Mouse (Mus musculus) stomach, embryonic 15.5 days (tissue): ENCODE measurements around the gene Ipo4. TPM values are rescaled to one million over a fixed set of nuclear protein-coding genes. Genes with fewer than 3 reads are reported as not detected.
A peak's percentile ranks its signal among the peaks of the same experiment; 100 is the strongest.

Source experiments
- ATAC-seq: fragments of 200-750 bp; cut with Nextera tagmentation; 2 replicates; pipeline ENCODE4 v1.8.0; 2017; ENCODE audit warnings: low read depth, moderate number of reproducible peaks, moderate TSS enrichment; ENCODE audit not compliant: insufficient read depth, low FRiP score
- H3K27ac ChIP-seq: fragments of 300-500 bp; sonication (generic); 2 replicates; pipeline ENCODE4 v1.5.1; 2015; ENCODE audit warnings: mild to moderate bottlenecking, inconsistent platforms
- H3K27me3 ChIP-seq: fragments of 300-500 bp; sonication (generic); replicated peaks from 2 replicates; pipeline ENCODE4 v1.6.1; 2015; ENCODE audit warnings: inconsistent platforms
- H3K36me3 ChIP-seq: fragments of 300-500 bp; sonication (generic); 2 replicates; pipeline ENCODE4 v1.6.1; 2015; ENCODE audit warnings: inconsistent platforms
- H3K4me1 ChIP-seq: fragments of 300-500 bp; sonication (generic); 2 replicates; pipeline ENCODE4 v1.6.1; 2015; ENCODE audit warnings: inconsistent platforms
- H3K4me2 ChIP-seq: fragments of 300-500 bp; sonication (generic); 2 replicates; pipeline ENCODE4 v1.6.1; 2015; ENCODE audit warnings: mild to moderate bottlenecking, inconsistent platforms
- H3K4me3 ChIP-seq: fragments of 300-500 bp; sonication (generic); replicated peaks from 2 replicates; pipeline ENCODE4 v1.5.1; 2015; ENCODE audit warnings: inconsistent platforms
- H3K9ac ChIP-seq: fragments of 300-500 bp; sonication (generic); 2 replicates; pipeline ENCODE4 v1.6.1; 2015; ENCODE audit warnings: inconsistent platforms
- H3K9me3 ChIP-seq: fragments of 300-500 bp; sonication (generic); 2 replicates; pipeline ENCODE4 v1.6.1; 2016; ENCODE audit warnings: inconsistent platforms
- WGBS: fragments of 180-500 bp; shearing (Covaris S2); methylation state at CpG from one replicate; pipeline ENCODE4 v1.1.7; 2015; 5-methylcytosine and 5-hydroxymethylcytosine counted together
- polyA plus RNA-seq: library from polyadenylated mRNA; unstranded; fragments of >200 nt; fragmentation: Nextera tagmentation; extraction: Ambion mirVana; gene quantifications from 2 replicates; pipeline ENCODE4 v1.2.1, GENCODE M21; 2015

Ipo4 gene
- polyA plus RNA-seq, 1 experiment from 2014 or later, result 82.4 TPM

DNA sequence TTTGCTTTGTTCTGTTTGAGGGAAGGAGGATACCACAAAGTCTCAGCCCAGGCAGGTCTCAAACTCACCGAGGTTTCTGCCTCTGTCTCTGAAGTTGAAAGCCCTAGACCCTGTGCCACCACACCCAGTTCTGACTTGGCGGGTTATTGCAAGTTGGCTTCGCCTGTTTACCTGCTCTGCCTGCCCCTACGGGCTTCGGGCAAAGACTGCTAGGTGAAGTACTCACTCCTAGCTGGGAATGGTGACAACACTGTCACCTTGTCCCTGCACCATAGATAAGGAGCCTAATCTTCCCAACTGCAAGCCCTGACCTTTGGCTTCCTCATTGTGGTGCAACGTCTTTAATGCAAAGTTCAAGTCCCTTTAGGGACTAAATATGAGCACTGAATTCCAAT is 50.2 kb downstream of the Ipo4 start:
- WGBS, result 39% methylated on average over 6 of the region's 6 CpGs
- Histone ChIP-seq H3K4me1 (peaks cover 18% of the 10 kb centered on the region), H3K9me3 (no peaks in the 10 kb centered on the region), H3K27me3 (no peaks in the 10 kb centered on the region), H3K9ac (peak overlapping the region; percentile 19; the same call in 1 of the 2 replicates), H3K36me3 (peaks cover 10% of the 10 kb centered on the region; the same call in 1 of the 2 replicates), H3K4me3 (peak overlapping the region; percentile 57), H3K27ac (peak overlapping the region; percentile 54), H3K4me2 (peak overlapping the region; percentile 87)
- ATAC-seq, result peak; percentile 51; the same call in 1 of the 2 replicates

- H3K4me3 ChIP-seq, result peak within 1 kb of the TSS; percentile 57
- H3K4me2 ChIP-seq, result peak within 1 kb of the TSS; percentile 87
- peak; percentile 91 for ATAC-seq
- peak within 1 kb of the TSS; percentile 54 for H3K27ac ChIP-seq
- WGBS, result 4% methylated on average over 43 of the region's 43 CpGs
- H3K9ac ChIP-seq, result peak within 1 kb of the TSS; percentile 19; the same call in 1 of the 2 replicates
- peaks cover 12% of the 10 kb centered on the region for H3K4me1 ChIP-seq
- H3K9me3 ChIP-seq, result no peaks in the 10 kb centered on the region
- peaks cover 13% of the 10 kb centered on the region; the same call in 1 of the 2 replicates for H3K36me3 ChIP-seq
- no peaks in the 10 kb centered on the region for H3K27me3 ChIP-seq
These were observed 50.8 kb downstream of the Ipo4 start, which contains the start of gene Emc9 for GRCm38 (mm10) chr14:55584702-55585565. Emc9 (minus strand) TSS chr14:55585302.

GRCm38 (mm10) chr14:55584303-55584701 is 51.5 kb downstream of the Ipo4 start:
- Histone ChIP-seq H3K4me1 (peaks cover 12% of the 10 kb centered on the region), H3K9me3 (no peaks in the 10 kb centered on the region), H3K4me2 (peak overlapping the region; percentile 87), H3K27ac (no peak overlapping the region), H3K27me3 (no peaks in the 10 kb centered on the region), H3K36me3 (peaks cover 13% of the 10 kb centered on the region; the same call in 1 of the 2 replicates), H3K9ac (no peak overlapping the region), H3K4me3 (peak overlapping the region; percentile 57)
- ATAC-seq, result no peak
- WGBS, result 32% methylated on average over 5 of the region's 5 CpGs

DNA sequence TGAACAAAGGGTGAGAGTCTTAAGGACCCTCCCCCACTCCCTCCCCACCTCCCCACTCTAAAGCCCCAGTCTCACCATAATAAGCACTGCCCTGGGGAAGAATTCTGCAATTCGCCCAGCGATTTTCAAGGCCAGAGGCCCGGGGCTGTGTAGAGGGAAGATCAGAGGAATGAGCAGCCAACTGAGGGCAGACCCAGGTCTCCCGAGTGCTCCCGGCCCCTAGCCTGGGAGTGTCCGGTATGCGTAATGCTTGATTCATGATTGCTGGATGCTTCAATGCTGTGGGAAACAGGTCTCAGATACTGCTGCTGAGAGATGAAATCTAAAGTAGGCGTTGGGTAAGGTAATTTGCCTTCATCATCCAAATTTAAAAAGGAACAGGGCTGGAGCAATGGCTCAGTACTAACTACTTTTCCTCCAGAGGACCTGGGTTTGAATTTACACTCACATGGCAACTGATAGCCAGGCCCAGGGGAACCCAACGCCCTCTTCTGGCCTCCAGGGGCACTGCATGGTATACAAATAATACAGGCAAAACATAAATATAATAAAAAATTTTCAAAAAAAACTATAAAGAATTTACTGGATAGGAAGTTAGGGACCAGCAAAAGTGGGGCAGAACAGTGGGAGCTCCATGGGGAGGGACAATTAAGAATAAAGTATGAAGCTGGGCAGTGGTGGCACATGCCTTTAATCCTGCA is 53.6 kb downstream of the Ipo4 start:
- peaks cover 13% of the 10 kb centered on the region; the same call in 1 of the 2 replicates for H3K36me3 ChIP-seq
- no peak overlapping the region for H3K9ac ChIP-seq
- H3K27ac ChIP-seq, result no peak overlapping the region
- peaks cover 23% of the 10 kb centered on the region for H3K4me1 ChIP-seq
- H3K4me2 ChIP-seq, result no peak overlapping the region
- 76% methylated on average over 9 of the region's 9 CpGs for WGBS
- H3K27me3 ChIP-seq, result no peaks in the 10 kb centered on the region
- H3K9me3 ChIP-seq, result no peaks in the 10 kb centered on the region
- H3K4me3 ChIP-seq, result no peak overlapping the region
- ATAC-seq, result no peak

GRCm38 (mm10) chr14:55580731-55581130 is 55.0 kb downstream of the Ipo4 start:
- Histone ChIP-seq H3K4me2 (no peak overlapping the region), H3K4me1 (peaks cover 23% of the 10 kb centered on the region), H3K27me3 (no peaks in the 10 kb centered on the region), H3K36me3 (peaks cover 13% of the 10 kb centered on the region; the same call in 1 of the 2 replicates), H3K4me3 (no peak overlapping the region), H3K27ac (no peak overlapping the region), H3K9me3 (no peaks in the 10 kb centered on the region), H3K9ac (no peak overlapping the region)
- WGBS, result 95% methylated on average over 16 of the region's 16 CpGs
- ATAC-seq, result no peak

DNA sequence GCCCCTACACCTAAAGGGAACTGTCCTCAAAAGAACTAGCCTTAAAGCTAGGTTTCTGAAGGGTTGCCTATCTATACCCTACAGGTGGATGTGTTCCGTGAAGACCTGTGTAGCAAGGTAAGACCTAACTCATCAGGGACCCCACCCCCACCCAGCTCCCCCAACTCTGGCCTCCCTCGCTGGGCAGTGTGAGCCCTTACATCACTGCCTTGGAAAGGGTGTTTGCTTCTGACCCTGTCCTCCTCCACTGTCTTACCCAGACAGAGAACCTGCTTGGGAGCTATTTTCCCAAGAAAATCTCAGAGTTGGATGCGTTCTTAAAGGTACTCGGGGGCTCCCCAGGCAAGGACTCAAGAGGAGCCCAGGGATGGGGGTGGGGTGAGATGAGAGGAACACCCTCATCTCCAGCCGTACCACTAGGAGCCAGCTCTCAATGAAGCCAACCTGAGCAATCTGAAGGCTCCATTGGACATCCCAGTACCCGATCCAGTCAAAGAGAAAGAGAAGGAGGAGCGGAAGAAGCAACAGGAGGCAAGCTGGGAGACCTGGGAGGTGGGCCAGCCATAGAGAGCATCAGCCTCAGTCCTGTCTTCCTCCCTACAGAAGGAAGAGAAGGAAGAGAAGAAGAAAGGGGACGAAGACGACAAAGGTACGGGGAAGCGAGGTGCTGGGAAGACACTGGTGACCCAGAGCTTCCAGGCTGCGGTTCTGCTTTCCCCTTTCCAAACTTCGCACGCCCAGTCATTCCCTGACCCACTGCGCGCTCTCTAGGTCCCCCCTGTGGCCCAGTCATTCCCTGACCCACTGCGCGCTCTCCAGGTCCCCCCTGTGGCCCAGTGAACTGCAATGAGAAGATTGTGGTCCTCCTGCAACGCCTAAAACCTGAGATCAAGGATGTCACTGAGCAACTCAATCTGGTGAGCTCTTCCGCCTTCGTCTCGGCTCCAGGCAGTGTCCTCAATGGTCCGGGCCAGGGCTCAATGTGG is 56.0 kb downstream of the Ipo4 start:
- no peak for ATAC-seq
- H3K27me3 ChIP-seq, result no peaks in the 10 kb centered on the region
- no peak overlapping the region for H3K27ac ChIP-seq
- no peak overlapping the region for H3K9ac ChIP-seq
- peaks cover 17% of the 10 kb centered on the region for H3K4me1 ChIP-seq
- H3K4me3 ChIP-seq, result no peak overlapping the region
- H3K36me3 ChIP-seq, result peaks cover 13% of the 10 kb centered on the region; the same call in 1 of the 2 replicates
- no peaks in the 10 kb centered on the region for H3K9me3 ChIP-seq
- no peak overlapping the region for H3K4me2 ChIP-seq
- WGBS, result 89% methylated on average over 23 of the region's 23 CpGs

GRCm38 (mm10) chr14:55578668-55579269 is 57.0 kb downstream of the Ipo4 start:
- ATAC-seq, result peak; percentile 29; the same call in 1 of the 2 replicates
- 26% methylated on average over 6 of the region's 6 CpGs for WGBS
- Histone ChIP-seq H3K9me3 (no peaks in the 10 kb centered on the region), H3K36me3 (peaks cover 13% of the 10 kb centered on the region; the same call in 1 of the 2 replicates), H3K27ac (peak overlapping the region; percentile 89), H3K27me3 (no peaks in the 10 kb centered on the region), H3K4me1 (peaks cover 14% of the 10 kb centered on the region), H3K4me2 (peak overlapping the region; percentile 76), H3K9ac (peak overlapping the region; percentile 92), H3K4me3 (peak overlapping the region; percentile 87)

GRCm38 (mm10) chr14:55577871-55578667 is 57.7 kb downstream of the Ipo4 start, which contains the start of gene Psme1:
Psme1 (plus strand) TSS chr14:55578123.
- peak within 1 kb of the TSS; percentile 76 for H3K4me2 ChIP-seq
- peak; percentile 87 for ATAC-seq
- no peaks in the 10 kb centered on the region for H3K27me3 ChIP-seq
- H3K27ac ChIP-seq, result peak within 1 kb of the TSS; percentile 89
- H3K9ac ChIP-seq, result peak within 1 kb of the TSS; percentile 92
- no peaks in the 10 kb centered on the region for H3K9me3 ChIP-seq
- under 1% methylated on average over 31 of the region's 32 CpGs for WGBS
- H3K4me3 ChIP-seq, result peak within 1 kb of the TSS; percentile 87
- peaks cover 14% of the 10 kb centered on the region for H3K4me1 ChIP-seq
- peaks cover 13% of the 10 kb centered on the region; the same call in 1 of the 2 replicates for H3K36me3 ChIP-seq

DNA sequence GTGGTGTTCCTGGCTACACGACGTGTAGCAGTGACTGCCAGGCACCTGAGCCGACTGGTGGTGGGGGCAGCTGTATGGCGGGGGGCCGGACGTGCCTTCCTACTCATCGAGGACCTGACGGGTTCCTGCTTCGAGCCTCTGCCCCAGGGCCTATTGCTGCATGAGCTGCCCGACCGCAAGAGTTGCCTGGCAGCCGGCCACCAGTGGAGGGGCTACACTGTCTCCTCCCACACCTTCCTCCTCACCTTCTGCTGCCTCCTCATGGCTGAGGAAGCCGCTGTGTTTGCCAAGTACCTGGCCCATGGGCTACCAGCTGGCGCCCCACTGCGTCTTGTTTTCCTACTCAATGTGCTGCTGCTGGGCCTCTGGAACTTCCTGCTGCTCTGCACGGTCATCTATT is 59.4 kb downstream of the Ipo4 start:
- no peak overlapping the region for H3K4me3 ChIP-seq
- no peak for ATAC-seq
- no peak overlapping the region for H3K4me2 ChIP-seq
- no peaks in the 10 kb centered on the region for H3K27me3 ChIP-seq
- H3K27ac ChIP-seq, result no peak overlapping the region
- peaks cover 14% of the 10 kb centered on the region for H3K4me1 ChIP-seq
- H3K9ac ChIP-seq, result no peak overlapping the region
- H3K9me3 ChIP-seq, result no peaks in the 10 kb centered on the region
- WGBS, result 72% methylated on average over 16 of the region's 16 CpGs
- H3K36me3 ChIP-seq, result peaks cover 10% of the 10 kb centered on the region; the same call in 1 of the 2 replicates

DNA sequence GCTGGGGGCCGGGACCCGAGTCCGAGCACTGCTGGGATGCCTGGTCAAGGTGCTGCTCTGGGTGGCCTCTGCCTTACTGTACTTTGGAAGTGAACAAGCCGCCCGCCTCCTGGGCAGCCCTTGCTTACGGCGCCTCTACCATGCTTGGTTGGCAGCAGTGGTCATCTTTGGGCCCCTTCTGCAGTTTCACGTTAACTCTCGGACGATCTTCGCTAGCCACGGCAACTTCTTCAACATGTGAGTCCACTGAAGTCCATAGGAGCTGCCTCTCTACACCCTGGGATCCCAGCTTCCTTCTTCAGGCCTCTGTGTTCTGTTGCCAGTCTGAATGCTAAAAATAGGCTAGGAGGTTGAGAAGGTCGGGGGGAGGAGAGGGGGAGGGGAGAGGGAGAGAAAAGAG is 60.0 kb downstream of the Ipo4 start:
- Histone ChIP-seq H3K27ac (no peak overlapping the region; the same call in 1 of the 2 replicates), H3K4me2 (no peak overlapping the region)

More for the DNA sequence above, 60.0 kb downstream of the Ipo4 start:
- H3K9me3 ChIP-seq, result no peaks in the 10 kb centered on the region
- 74% methylated on average over 13 of the region's 13 CpGs for WGBS
- no peak for ATAC-seq
- peaks cover 14% of the 10 kb centered on the region for H3K4me1 ChIP-seq
- peaks cover 5% of the 10 kb centered on the region; the same call in 1 of the 2 replicates for H3K36me3 ChIP-seq
- H3K4me3 ChIP-seq, result no peak overlapping the region
- H3K9ac ChIP-seq, result no peak overlapping the region
- H3K27me3 ChIP-seq, result no peaks in the 10 kb centered on the region
